16 mouse cellular contexts compared by ENCODE assay signal in genomic region chr3:113639545-113639944, GRCm38 (mm10).
"Had no signal": no experiment of that assay in that cellular context is flagged by ENCODE, and none has a peak within 500 bp of the region (broad histone marks: within the 10 kb centered on the region; RNA-seq: fewer than 3 reads in every experiment).

No protein-coding gene starts in this region.

- H3K4me2 ChIP-seq: lung, embryonic 15.5 days; midbrain, embryonic 11.5 days; midbrain, embryonic 13.5 days; midbrain, embryonic 15.5 days; neural tube, embryonic 12.5 days had no signal

- H3K4me1 ChIP-seq: lung, embryonic 15.5 days; megakaryocyte, embryonic 14.5 days; midbrain, embryonic 13.5 days; midbrain, embryonic 15.5 days; neural tube, embryonic 12.5 days had no signal

- H3K9ac ChIP-seq: lung, embryonic 15.5 days; midbrain, embryonic 13.5 days; midbrain, embryonic 15.5 days; neural tube, embryonic 12.5 days had no signal

- H3K9me3 ChIP-seq: lung, embryonic 15.5 days; megakaryocyte, embryonic 14.5 days; midbrain, embryonic 13.5 days; midbrain, embryonic 15.5 days; neural tube, embryonic 12.5 days had no signal

- H3K36me3 ChIP-seq: lung, embryonic 15.5 days; midbrain, embryonic 13.5 days; midbrain, embryonic 15.5 days; neural tube, embryonic 12.5 days had no signal

- DNase-seq: lung, adult 2 months; lung, postnatal 14 days; lung, postnatal 36 days; right cerebral cortex, postnatal 14 days; spleen, adult 18-20 months; thymus, adult 18-20 months; thymus, postnatal 14 days; thymus, postnatal 36 days had no signal

- H3K27me3 ChIP-seq: lung, embryonic 15.5 days; megakaryocyte, embryonic 14.5 days; midbrain, embryonic 13.5 days; midbrain, embryonic 15.5 days; neural tube, embryonic 12.5 days had no signal

- H3K4me3 ChIP-seq: lung, embryonic 15.5 days; megakaryocyte, embryonic 14.5 days; midbrain, embryonic 13.5 days; midbrain, embryonic 15.5 days; neural tube, embryonic 12.5 days had no signal

- H3K27ac ChIP-seq: lung, embryonic 15.5 days; macrophage; midbrain, embryonic 13.5 days; midbrain, embryonic 15.5 days; neural tube, embryonic 12.5 days had no signal

- ATAC-seq: lung, postnatal 0 days; midbrain, embryonic 13.5 days; midbrain, embryonic 15.5 days had no signal
